Mouse (Mus musculus) neural tube, embryonic 11.5 days (tissue): ENCODE measurements around the gene Fam228b. TPM values are rescaled to one million over a fixed set of nuclear protein-coding genes. Genes with fewer than 3 reads are reported as not detected.

Experiments used
- ATAC-seq: fragments of 200-750 bp; cut with Nextera tagmentation; 2 replicates; pipeline ENCODE4 v1.8.0; 2017; ENCODE audit warnings: moderate number of reproducible peaks, mild to moderate bottlenecking, moderate TSS enrichment, moderate library complexity; ENCODE audit not compliant: insufficient read depth, low FRiP score, low TSS enrichment
- DNase-seq: peaks from one replicate; pipeline ENCODE4 v3.0.0-alpha.2; 2015; ENCODE audit warnings: low spot score
- H3K27ac ChIP-seq: fragments of 300-500 bp; sonication (generic); 2 replicates; pipeline ENCODE4 v1.5.1; 2014; ENCODE audit warnings: low read depth, mild to moderate bottlenecking, low read length
- H3K27me3 ChIP-seq: fragments of 300-500 bp; sonication (generic); 2 replicates; pipeline ENCODE4 v1.6.1; 2014; ENCODE audit warnings: mild to moderate bottlenecking, low read length, mixed read lengths; ENCODE audit not compliant: control insufficient read depth, insufficient read depth
- H3K36me3 ChIP-seq: fragments of 300-500 bp; sonication (generic); 2 replicates; pipeline ENCODE4 v1.6.1; 2014; ENCODE audit warnings: mild to moderate bottlenecking, low read length, moderate library complexity, mixed read lengths; ENCODE audit not compliant: control insufficient read depth, insufficient read depth
- H3K4me1 ChIP-seq: fragments of 300-500 bp; sonication (generic); 2 replicates; pipeline ENCODE4 v1.6.1; 2014; ENCODE audit warnings: low read length, mixed read lengths; ENCODE audit not compliant: control insufficient read depth, insufficient read depth
- H3K4me2 ChIP-seq: fragments of 300-500 bp; sonication (generic); 2 replicates; pipeline ENCODE4 v1.6.1; 2014; ENCODE audit warnings: low read depth, mild to moderate bottlenecking, moderate library complexity
- H3K4me3 ChIP-seq: fragments of 300-500 bp; sonication (generic); 2 replicates; pipeline ENCODE4 v1.5.1; 2014; ENCODE audit warnings: low read depth, low read length
- H3K9ac ChIP-seq: fragments of 300-500 bp; sonication (generic); 2 replicates; pipeline ENCODE4 v1.6.1; 2014; ENCODE audit warnings: mild to moderate bottlenecking, low read length
- H3K9me3 ChIP-seq: fragments of 300-500 bp; sonication (generic); 2 replicates; pipeline ENCODE4 v1.6.1; 2016; ENCODE audit warnings: low read length; ENCODE audit not compliant: control insufficient read depth
- WGBS: fragments of 180-500 bp; shearing (Covaris S2); extraction: QIAGEN DNeasy Blood & Tissue Kit; methylation state at CpG from one replicate; pipeline ENCODE4 v1.1.7; 2014; 5-methylcytosine and 5-hydroxymethylcytosine counted together
- polyA plus RNA-seq: library from polyadenylated mRNA; unstranded; fragments of >200 nt; fragmentation: Nextera tagmentation; extraction: Ambion mirVana; gene quantifications from 2 replicates; pipeline ENCODE4 v1.2.1, GENCODE M21; 2014

The Fam228b gene
- polyA plus RNA-seq, 1 experiment from 2014 or later, result 3.9 TPM

DNA sequence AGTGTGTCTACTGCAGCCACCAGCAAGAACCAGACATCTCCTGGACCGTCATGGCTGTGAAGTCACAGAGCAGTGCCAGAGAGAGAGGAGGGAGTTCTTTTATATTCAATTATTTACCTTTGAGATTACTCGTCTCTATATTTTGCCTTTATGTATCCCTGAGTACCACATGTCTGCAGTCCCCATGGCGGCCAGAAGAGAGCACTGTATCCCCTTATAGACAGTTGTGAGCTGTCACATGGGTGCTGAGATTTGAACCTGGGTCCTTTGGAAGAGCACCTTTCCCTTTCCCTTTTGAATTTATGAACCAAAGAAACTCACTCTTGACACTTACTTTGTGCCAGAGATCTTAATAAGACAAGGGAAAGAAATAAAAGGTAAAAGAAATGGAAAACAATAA lies 39.9 kb downstream of the Fam228b start:
- no peaks in the 10 kb centered on the region for H3K9me3 ChIP-seq
- H3K4me3 ChIP-seq, result no peak overlapping the region
- 94% methylated on average over 3 of the region's 3 CpGs for WGBS
- H3K4me2 ChIP-seq, result no peak overlapping the region
- no peak overlapping the region for H3K27ac ChIP-seq
- H3K36me3 ChIP-seq, result no peaks in the 10 kb centered on the region
- no peak for ATAC-seq
- H3K4me1 ChIP-seq, result no peaks in the 10 kb centered on the region
- no peak for DNase-seq
- H3K27me3 ChIP-seq, result no peaks in the 10 kb centered on the region
- no peak overlapping the region for H3K9ac ChIP-seq

DNA sequence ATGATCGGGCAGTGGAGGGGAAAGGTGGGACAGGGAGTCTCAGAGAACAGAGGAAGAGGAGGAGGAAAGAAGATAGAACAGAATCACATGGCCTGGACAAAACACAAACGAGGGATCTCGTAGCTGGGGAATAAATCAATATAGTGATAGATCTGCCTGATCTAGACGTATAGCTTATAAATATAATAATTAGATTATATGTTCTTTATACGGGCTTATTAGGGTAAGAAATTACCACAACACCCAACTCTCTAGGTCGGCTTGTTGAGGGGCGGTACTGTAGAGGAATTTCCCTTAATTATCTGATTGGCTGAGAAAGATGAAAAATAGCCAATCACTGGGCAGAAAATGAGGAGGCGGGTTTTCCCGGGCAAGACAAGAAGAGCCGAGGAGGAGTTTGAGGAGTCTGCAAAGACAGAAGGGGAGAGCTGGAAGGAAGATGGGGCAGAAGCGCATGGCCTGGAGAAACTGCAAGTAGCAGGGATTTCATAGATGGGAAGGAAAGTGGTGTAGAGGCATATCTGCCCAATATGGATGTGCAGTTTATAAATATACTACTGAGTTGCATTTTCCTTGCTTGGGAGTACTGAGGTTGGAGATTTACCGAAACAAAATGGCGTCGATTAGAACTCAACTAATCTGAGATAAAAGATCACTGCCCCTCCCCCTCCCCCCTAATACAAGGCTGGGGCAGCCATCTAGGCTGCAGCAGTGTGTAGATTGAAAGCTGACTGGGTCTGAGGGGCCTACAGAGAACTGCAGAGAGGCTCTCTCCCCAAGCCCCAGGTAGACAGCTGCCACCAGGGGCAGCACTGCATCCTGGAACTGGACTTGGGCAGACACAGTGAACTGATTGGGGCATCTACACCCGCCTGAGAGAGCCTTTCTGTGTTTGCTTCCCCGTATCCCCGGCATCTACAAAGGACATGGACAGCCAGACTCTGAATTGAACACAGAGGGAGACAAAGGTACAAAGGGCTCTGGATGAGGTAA lies 49.0 kb downstream of the Fam228b start:
- ATAC-seq (no peak), DNase-seq (no peak)
- Histone ChIP-seq H3K27me3 (no peaks in the 10 kb centered on the region), H3K36me3 (no peaks in the 10 kb centered on the region), H3K9ac (no peak overlapping the region), H3K9me3 (no peaks in the 10 kb centered on the region), H3K4me1 (no peaks in the 10 kb centered on the region), H3K27ac (no peak overlapping the region), H3K4me3 (no peak overlapping the region), H3K4me2 (no peak overlapping the region)
- 77% methylated on average over 17 of the region's 17 CpGs for WGBS

DNA sequence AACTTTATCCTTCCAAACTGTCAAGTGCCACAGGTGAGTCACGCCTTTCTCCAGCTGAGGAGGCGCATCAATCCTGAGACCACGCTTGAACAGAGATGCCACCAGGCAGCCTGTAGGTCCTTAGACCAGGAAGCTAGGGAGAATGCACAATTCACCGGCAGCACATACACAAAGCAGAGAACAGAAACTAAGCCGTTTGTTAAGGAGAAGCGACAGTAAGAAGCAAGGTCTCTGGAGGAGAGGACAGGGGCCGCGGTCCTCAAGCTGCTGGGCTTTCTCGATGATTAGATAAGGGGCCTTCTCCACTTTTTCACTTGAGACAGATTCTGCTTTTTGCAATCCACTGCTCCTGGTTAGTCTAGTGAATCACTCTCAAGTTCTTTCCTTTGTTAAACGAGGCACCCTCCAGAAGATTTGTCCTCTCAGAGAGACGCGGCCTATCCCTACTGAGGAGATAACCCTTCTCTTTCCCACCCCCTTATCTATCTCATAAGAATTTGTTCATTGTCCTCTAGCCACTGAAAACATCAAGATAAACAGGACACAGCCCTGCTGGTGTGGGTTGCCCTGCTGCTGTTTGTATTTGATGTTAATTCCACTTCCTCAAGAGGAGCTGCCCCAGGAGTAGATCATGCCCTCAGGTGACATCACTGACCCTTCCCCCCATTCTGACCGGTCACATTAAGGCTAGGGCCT lies 49.9 kb downstream of the Fam228b start:
- DNase-seq (no peak), ATAC-seq (no peak)
- Histone ChIP-seq H3K4me2 (no peak overlapping the region), H3K36me3 (no peaks in the 10 kb centered on the region), H3K9ac (no peak overlapping the region), H3K27ac (no peak overlapping the region), H3K4me3 (no peak overlapping the region), H3K4me1 (no peaks in the 10 kb centered on the region), H3K27me3 (no peaks in the 10 kb centered on the region), H3K9me3 (no peaks in the 10 kb centered on the region)
- 93% methylated on average over 13 of the region's 13 CpGs for WGBS

DNA sequence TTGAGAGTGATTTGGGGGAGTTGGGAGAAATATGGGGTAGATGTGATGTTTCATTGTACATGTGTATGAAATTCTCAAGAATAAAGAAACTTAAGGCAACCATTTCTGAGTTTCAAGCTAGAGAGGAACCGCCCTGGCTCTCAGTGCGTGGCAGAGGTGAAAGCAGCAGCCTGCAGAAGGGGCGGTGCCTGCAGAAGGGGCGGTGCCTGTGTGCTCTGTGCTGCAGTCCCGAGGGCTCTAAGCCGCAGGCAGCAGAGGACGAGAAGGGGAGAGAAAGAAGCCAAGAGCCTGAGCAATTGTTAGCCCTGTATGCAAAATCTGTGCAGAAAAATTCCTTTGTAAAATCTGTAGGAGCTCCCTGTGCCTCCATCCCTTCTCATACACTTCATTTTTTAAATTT lies 51.6 kb downstream of the Fam228b start:
- whole genome bisulfite sequencing, result 7% methylated on average over 7 of the region's 7 CpGs
- Histone ChIP-seq H3K9ac (no peak overlapping the region), H3K27ac (no peak overlapping the region), H3K4me3 (no peak overlapping the region), H3K9me3 (no peaks in the 10 kb centered on the region), H3K4me1 (no peaks in the 10 kb centered on the region), H3K4me2 (no peak overlapping the region), H3K27me3 (no peaks in the 10 kb centered on the region), H3K36me3 (no peaks in the 10 kb centered on the region)
- DNase-seq, result peak; percentile 46
- ATAC-seq, result peak; percentile 82; the same call in 1 of the 2 replicates

DNA sequence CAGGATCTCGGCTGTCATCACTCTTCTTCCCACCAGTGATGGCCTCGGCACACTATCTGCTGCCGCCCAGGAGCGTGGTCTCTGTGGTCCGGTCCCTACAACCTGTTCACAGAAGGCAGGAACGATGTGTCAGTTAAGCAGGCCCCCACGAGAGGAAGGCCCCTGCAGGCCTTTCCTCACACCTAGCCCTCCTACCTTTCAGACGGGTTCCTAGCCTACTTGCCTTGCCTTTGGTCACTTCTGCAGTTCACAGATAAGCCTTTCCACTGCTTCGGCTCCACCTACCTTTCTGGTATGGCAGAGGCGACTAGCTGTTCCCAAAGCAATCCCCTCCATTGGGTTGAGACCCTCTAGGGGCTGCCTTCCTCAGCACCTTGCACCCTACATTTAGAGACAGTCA lies 53.5 kb downstream of the Fam228b start:
- DNase-seq (no peak), ATAC-seq (no peak)
- Histone ChIP-seq H3K9me3 (no peaks in the 10 kb centered on the region), H3K4me1 (no peaks in the 10 kb centered on the region), H3K4me2 (no peak overlapping the region), H3K27me3 (no peaks in the 10 kb centered on the region), H3K4me3 (no peak overlapping the region), H3K36me3 (no peaks in the 10 kb centered on the region), H3K9ac (no peak overlapping the region), H3K27ac (no peak overlapping the region)
- WGBS, result 83% methylated on average over 10 of the region's 10 CpGs

DNA sequence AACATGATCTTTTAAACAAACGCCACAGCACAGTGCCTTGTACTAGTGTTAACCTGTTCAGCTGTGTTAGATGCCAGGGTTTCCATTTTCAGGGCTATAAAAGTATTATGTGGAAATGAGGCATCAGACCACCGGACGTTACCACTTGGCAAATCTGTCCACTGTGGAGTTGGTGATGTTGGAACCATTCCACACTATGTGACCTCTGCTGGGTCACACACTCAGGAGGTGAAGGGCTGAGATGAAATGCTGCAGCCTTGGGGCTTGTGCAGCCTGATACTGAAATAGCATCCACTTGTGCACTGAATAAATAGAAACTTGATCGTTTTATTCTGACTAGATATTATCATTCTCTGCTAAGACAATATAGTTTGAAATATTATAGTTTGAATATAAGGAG lies 55.7 kb downstream of the Fam228b start:
- no peak overlapping the region for H3K27ac ChIP-seq
- no peak overlapping the region for H3K9ac ChIP-seq
- no peak for ATAC-seq
- H3K4me1 ChIP-seq, result no peaks in the 10 kb centered on the region
- 77% methylated on average over 4 of the region's 4 CpGs for WGBS
- H3K4me3 ChIP-seq, result no peak overlapping the region
- no peak overlapping the region for H3K4me2 ChIP-seq
- no peaks in the 10 kb centered on the region for H3K9me3 ChIP-seq
- DNase-seq, result no peak
- no peaks in the 10 kb centered on the region for H3K27me3 ChIP-seq
- H3K36me3 ChIP-seq, result no peaks in the 10 kb centered on the region

DNA sequence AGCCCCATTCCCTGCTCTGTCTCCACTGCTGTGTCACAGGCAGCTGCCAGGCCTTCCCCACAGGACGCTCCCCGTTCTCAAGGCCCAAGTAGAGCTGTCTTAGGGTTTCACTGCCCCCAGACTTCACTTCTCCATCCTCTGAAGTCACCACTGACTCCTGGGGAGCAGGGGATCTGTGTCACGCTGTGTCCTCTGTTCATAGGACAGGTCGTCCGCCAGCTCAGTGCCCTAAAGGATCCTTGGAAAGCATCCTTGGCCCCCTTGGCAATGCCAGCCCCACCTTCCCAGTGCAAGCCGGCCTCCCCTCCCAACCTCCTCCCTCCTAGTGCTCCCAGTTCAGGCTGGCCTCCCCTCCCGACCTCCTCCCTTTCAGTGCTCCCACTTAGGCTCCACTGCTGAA lies 59.1 kb downstream of the Fam228b start:
- DNase-seq (no peak), ATAC-seq (no peak)
- Histone ChIP-seq H3K4me1 (no peaks in the 10 kb centered on the region), H3K4me3 (no peak overlapping the region), H3K9me3 (no peaks in the 10 kb centered on the region), H3K27me3 (no peaks in the 10 kb centered on the region), H3K27ac (no peak overlapping the region), H3K9ac (no peak overlapping the region), H3K36me3 (no peaks in the 10 kb centered on the region), H3K4me2 (no peak overlapping the region)
- 88% methylated on average over 7 of the region's 7 CpGs for WGBS

DNA sequence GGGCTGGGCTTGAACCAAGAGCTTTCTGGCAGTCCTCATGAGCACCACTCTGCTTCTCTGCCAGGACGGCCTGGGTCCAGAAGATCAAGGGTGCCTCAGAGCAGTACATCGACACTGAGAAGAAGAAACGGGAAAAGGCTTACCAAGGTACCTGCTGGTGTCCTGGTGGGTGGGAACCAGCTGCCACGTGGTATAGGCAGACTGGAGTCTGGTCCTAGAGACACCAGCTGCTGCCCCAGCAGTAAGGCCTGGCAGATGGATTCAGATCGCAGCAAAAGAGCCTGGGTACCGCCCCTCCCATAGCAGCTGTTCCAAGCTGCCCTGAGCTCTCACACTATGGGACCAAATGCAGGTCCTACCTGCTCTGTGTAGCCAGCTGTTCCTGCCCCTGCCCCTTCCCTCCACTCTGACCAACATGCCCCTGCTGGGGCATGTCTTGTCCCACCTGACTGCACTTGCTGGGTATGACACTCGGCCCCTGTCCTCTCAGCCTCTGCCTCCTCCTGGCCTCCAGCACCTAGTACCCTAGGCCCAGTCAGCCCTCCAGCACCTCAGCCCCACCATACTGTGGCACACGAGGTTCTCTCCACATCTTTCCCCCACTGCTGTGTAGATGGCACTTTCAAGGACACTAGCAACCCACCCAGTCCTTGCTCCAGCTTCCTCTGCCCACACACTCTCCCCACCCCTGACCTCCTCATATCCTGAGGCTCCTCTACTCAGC lies 60.0 kb downstream of the Fam228b start:
- DNase-seq (peak; percentile 31), ATAC-seq (no peak; the same call in 1 of the 2 replicates)
- Histone ChIP-seq H3K4me1 (no peaks in the 10 kb centered on the region), H3K9me3 (no peaks in the 10 kb centered on the region), H3K27ac (no peak overlapping the region), H3K27me3 (no peaks in the 10 kb centered on the region), H3K9ac (no peak overlapping the region), H3K36me3 (no peaks in the 10 kb centered on the region), H3K4me2 (no peak overlapping the region), H3K4me3 (no peak overlapping the region)
- 76% methylated on average over 8 of the region's 8 CpGs for WGBS
